Mouse (Mus musculus): ENCODE measurements around the gene Reps2. TPM values are rescaled to one million over a fixed set of nuclear protein-coding genes. Genes with fewer than 3 reads are reported as not detected.

Reps2 gene
- polyA plus RNA-seq, 1 experiment from 2014 or later = 5.9 TPM

DNA sequence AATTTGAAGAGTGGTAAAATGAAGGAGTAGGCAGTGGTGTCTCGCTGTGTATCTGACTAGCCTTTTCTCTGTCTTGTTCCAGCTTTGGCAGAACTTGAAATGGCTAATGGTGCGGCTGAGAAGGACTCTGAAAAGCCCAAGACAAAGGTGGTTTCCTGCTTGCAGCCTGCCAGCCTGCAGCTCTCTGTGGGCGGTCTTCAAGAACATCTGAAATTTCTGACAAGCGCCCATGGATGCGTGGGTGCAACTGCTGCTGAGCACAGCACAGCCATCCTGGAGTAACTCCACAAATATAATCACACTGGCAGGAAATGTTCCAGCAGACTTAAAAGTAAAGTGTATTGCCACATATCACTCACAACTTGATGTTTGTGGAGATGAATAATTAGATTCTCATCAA, 181.3 kb downstream of the Reps2 start:
- Histone ChIP-seq H3K4me2 (ENCODE audit: low read length) (no peak overlapping the region), H3K27me3 (replicated peaks; ENCODE audit: control insufficient read depth, insufficient read depth, low read length) (no peaks in the 10 kb centered on the region; the same call in 1 of the 2 replicates), H3K27ac (ENCODE audit: low read length) (no peak overlapping the region), H3K4me3 (replicated peaks; ENCODE audit: low read length) (no peak overlapping the region), H3K4me1 (replicated peaks; ENCODE audit: control insufficient read depth, insufficient read depth, low read length) (no peaks in the 10 kb centered on the region), H3K36me3 (ENCODE audit: control insufficient read depth, insufficient read depth) (no peaks in the 10 kb centered on the region), H3K9ac (replicated peaks; ENCODE audit: low read depth, low read length) (no peak overlapping the region), H3K9me3 (ENCODE audit: control insufficient read depth, low read length) (no peaks in the 10 kb centered on the region)
- ATAC-seq = no peak
- 46% methylated on average over 5 of the region's 5 CpGs for WGBS

DNA sequence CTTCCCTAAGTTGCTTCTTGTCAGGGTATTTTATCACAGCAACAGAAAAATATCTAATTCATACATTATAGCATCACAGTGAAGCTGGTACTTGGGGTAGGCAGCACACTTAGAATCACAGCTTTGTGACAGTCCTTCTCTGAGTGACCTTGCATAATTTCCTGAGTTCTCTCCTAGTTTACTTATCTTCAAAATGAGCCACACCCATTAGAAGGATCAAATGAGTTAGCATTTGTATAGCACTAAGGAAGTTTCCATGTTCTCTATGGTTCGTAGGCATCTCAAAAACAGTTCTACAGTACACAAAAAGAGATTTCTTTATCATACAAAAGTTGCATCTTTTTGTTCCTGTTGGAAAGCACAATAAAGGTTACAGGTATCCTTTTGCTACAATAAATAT, 187.0 kb downstream of the Reps2 start:
- no peak for ATAC-seq
- H3K27me3 ChIP-seq (replicated peaks; ENCODE audit: control insufficient read depth, insufficient read depth, low read length) = no peaks in the 10 kb centered on the region; the same call in 1 of the 2 replicates
- WGBS = 85% methylated on average over 1 of the region's 1 CpGs
- H3K36me3 ChIP-seq (ENCODE audit: control insufficient read depth, insufficient read depth) = no peaks in the 10 kb centered on the region
- no peaks in the 10 kb centered on the region for H3K9me3 ChIP-seq (ENCODE audit: control insufficient read depth, low read length)
- no peak overlapping the region for H3K4me2 ChIP-seq (ENCODE audit: low read length)
- H3K4me1 ChIP-seq (replicated peaks; ENCODE audit: control insufficient read depth, insufficient read depth, low read length) = no peaks in the 10 kb centered on the region
- no peak overlapping the region for H3K9ac ChIP-seq (replicated peaks; ENCODE audit: low read depth, low read length)
- H3K27ac ChIP-seq (ENCODE audit: low read length) = no peak overlapping the region
- H3K4me3 ChIP-seq (replicated peaks; ENCODE audit: low read length) = no peak overlapping the region

- Histone ChIP-seq H3K9me3 (ENCODE audit: control insufficient read depth, low read length) (no peaks in the 10 kb centered on the region), H3K4me3 (replicated peaks; ENCODE audit: low read length) (no peak overlapping the region), H3K4me1 (replicated peaks; ENCODE audit: control insufficient read depth, insufficient read depth, low read length) (no peaks in the 10 kb centered on the region), H3K27me3 (replicated peaks; ENCODE audit: control insufficient read depth, insufficient read depth, low read length) (no peaks in the 10 kb centered on the region; the same call in 1 of the 2 replicates), H3K4me2 (ENCODE audit: low read length) (no peak overlapping the region), H3K9ac (replicated peaks; ENCODE audit: low read depth, low read length) (no peak overlapping the region), H3K36me3 (ENCODE audit: control insufficient read depth, insufficient read depth) (no peaks in the 10 kb centered on the region), H3K27ac (ENCODE audit: low read length) (no peak overlapping the region)
- no peak for ATAC-seq
- 91% methylated on average over 1 of the region's 1 CpGs for WGBS
Observed at GRCm38 (mm10) chrX:162455364-162455763, 188.1 kb downstream of the Reps2 start.

GRCm38 (mm10) chrX:162453821-162454402, 189.5 kb downstream of the Reps2 start:
- H3K36me3 ChIP-seq (ENCODE audit: control insufficient read depth, insufficient read depth) = no peaks in the 10 kb centered on the region
- WGBS = 68% methylated on average over 7 of the region's 7 CpGs
- H3K4me1 ChIP-seq (replicated peaks; ENCODE audit: control insufficient read depth, insufficient read depth, low read length) = no peaks in the 10 kb centered on the region
- no peak overlapping the region for H3K9ac ChIP-seq (replicated peaks; ENCODE audit: low read depth, low read length)
- H3K9me3 ChIP-seq (ENCODE audit: control insufficient read depth, low read length) = no peaks in the 10 kb centered on the region
- no peaks in the 10 kb centered on the region; the same call in 1 of the 2 replicates for H3K27me3 ChIP-seq (replicated peaks; ENCODE audit: control insufficient read depth, insufficient read depth, low read length)
- ATAC-seq = no peak
- no peak overlapping the region for H3K4me2 ChIP-seq (ENCODE audit: low read length)
- no peak overlapping the region for H3K4me3 ChIP-seq (replicated peaks; ENCODE audit: low read length)
- H3K27ac ChIP-seq (ENCODE audit: low read length) = no peak overlapping the region

DNA sequence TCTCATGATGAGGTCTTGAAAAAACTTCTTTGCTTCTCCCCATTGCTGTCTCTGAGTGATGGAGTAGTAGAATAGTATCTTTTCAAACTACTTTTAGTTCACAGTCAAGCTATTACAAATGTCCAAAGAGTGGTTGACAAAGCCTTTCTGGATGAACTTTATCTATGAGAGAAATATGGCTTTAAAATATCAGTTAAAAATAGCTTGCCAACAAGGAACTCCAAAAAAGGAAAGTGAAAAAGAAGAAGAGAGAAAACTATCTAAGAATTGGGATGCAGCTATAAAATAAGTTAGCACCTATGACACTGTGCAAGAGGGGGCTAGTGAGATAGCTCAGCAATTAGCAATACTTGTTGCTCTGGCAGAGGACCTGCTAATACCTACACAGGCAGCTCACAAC, 190.8 kb downstream of the Reps2 start:
- no peaks in the 10 kb centered on the region for H3K4me1 ChIP-seq (replicated peaks; ENCODE audit: control insufficient read depth, insufficient read depth, low read length)
- ATAC-seq = no peak

GRCm38 (mm10) chrX:162447974-162448373, 195.5 kb downstream of the Reps2 start:
- Histone ChIP-seq H3K27me3 (replicated peaks; ENCODE audit: control insufficient read depth, insufficient read depth, low read length) (no peaks in the 10 kb centered on the region; the same call in 1 of the 2 replicates), H3K27ac (ENCODE audit: low read length) (no peak overlapping the region), H3K36me3 (ENCODE audit: control insufficient read depth, insufficient read depth) (no peaks in the 10 kb centered on the region), H3K9me3 (ENCODE audit: control insufficient read depth, low read length) (no peaks in the 10 kb centered on the region), H3K4me3 (replicated peaks; ENCODE audit: low read length) (no peak overlapping the region), H3K4me2 (ENCODE audit: low read length) (no peak overlapping the region), H3K4me1 (replicated peaks; ENCODE audit: control insufficient read depth, insufficient read depth, low read length) (no peaks in the 10 kb centered on the region), H3K9ac (replicated peaks; ENCODE audit: low read depth, low read length) (no peak overlapping the region)
- no peak for ATAC-seq
- 67% methylated on average over 6 of the region's 6 CpGs for WGBS

More for the DNA sequence above, 190.8 kb downstream of the Reps2 start:
- H3K9me3 ChIP-seq (ENCODE audit: control insufficient read depth, low read length) = no peaks in the 10 kb centered on the region
- H3K36me3 ChIP-seq (ENCODE audit: control insufficient read depth, insufficient read depth) = no peaks in the 10 kb centered on the region
- H3K27ac ChIP-seq (ENCODE audit: low read length) = no peak overlapping the region
- no peak overlapping the region for H3K4me3 ChIP-seq (replicated peaks; ENCODE audit: low read length)
- H3K9ac ChIP-seq (replicated peaks; ENCODE audit: low read depth, low read length) = no peak overlapping the region
- H3K27me3 ChIP-seq (replicated peaks; ENCODE audit: control insufficient read depth, insufficient read depth, low read length) = no peaks in the 10 kb centered on the region; the same call in 1 of the 2 replicates
- no peak overlapping the region for H3K4me2 ChIP-seq (ENCODE audit: low read length)

GRCm38 (mm10) chrX:162446678-162447318, 196.7 kb downstream of the Reps2 start:
- Histone ChIP-seq H3K9me3 (ENCODE audit: control insufficient read depth, low read length) (no peaks in the 10 kb centered on the region), H3K4me1 (replicated peaks; ENCODE audit: control insufficient read depth, insufficient read depth, low read length) (no peaks in the 10 kb centered on the region), H3K27me3 (replicated peaks; ENCODE audit: control insufficient read depth, insufficient read depth, low read length) (no peaks in the 10 kb centered on the region; the same call in 1 of the 2 replicates), H3K4me3 (replicated peaks; ENCODE audit: low read length) (no peak overlapping the region), H3K36me3 (ENCODE audit: control insufficient read depth, insufficient read depth) (no peaks in the 10 kb centered on the region), H3K4me2 (ENCODE audit: low read length) (no peak overlapping the region), H3K27ac (ENCODE audit: low read length) (no peak overlapping the region), H3K9ac (replicated peaks; ENCODE audit: low read depth, low read length) (no peak overlapping the region)
- WGBS = 92% methylated on average over 2 of the region's 2 CpGs
- ATAC-seq = no peak

DNA sequence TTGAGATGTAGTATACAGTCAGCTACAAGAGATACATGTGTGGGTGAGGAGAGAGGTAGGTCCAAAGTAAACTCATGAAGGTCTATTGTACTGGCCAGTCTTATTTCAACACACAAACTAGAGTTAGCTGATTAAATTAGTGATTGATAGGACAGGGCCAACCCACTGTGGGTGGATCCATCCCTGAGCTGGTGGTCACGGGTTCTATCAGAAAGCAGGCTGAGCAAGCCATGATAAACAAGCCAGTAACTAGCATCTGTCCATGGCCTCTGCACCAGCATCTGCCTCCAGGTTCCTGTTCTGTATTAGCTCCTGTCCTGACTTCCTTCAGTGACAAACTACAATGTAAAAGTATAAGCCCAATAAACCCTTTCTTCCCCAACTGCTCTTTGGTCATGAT, 200.1 kb downstream of the Reps2 start:
- Histone ChIP-seq H3K27ac (ENCODE audit: low read length) (no peak overlapping the region), H3K9ac (replicated peaks; ENCODE audit: low read depth, low read length) (no peak overlapping the region), H3K36me3 (ENCODE audit: control insufficient read depth, insufficient read depth) (no peaks in the 10 kb centered on the region), H3K27me3 (replicated peaks; ENCODE audit: control insufficient read depth, insufficient read depth, low read length) (no peaks in the 10 kb centered on the region), H3K4me2 (ENCODE audit: low read length) (no peak overlapping the region), H3K4me3 (replicated peaks; ENCODE audit: low read length) (no peak overlapping the region), H3K9me3 (ENCODE audit: control insufficient read depth, low read length) (no peaks in the 10 kb centered on the region), H3K4me1 (replicated peaks; ENCODE audit: control insufficient read depth, insufficient read depth, low read length) (no peaks in the 10 kb centered on the region)
- WGBS = 80% methylated on average over 1 of the region's 1 CpGs
- ATAC-seq = no peak

DNA sequence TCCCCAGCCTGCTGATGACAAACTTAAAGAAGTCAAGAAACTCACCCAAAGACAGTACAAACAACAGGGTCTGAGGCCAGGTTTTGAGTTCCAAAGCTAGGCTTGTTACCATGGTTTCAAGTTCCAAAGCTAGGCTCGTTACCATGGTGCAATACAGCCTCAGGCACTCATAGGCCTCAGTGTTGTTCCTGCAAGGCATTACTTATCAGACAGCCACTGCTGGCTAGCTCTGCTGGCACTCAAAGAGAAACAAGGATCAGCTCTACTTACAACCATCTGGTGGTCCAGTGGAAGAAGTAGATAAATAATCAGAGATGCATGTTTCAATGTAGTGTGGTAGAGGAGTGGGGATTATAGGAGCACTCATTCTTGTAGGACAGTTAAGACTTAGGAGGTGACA, 200.5 kb downstream of the Reps2 start:
- H3K4me1 ChIP-seq (replicated peaks; ENCODE audit: control insufficient read depth, insufficient read depth, low read length) = no peaks in the 10 kb centered on the region
- no peaks in the 10 kb centered on the region for H3K36me3 ChIP-seq (ENCODE audit: control insufficient read depth, insufficient read depth)
- 36% methylated on average over 1 of the region's 1 CpGs for WGBS
- H3K4me3 ChIP-seq (replicated peaks; ENCODE audit: low read length) = no peak overlapping the region
- no peaks in the 10 kb centered on the region for H3K9me3 ChIP-seq (ENCODE audit: control insufficient read depth, low read length)
- no peak for ATAC-seq
- H3K27me3 ChIP-seq (replicated peaks; ENCODE audit: control insufficient read depth, insufficient read depth, low read length) = no peaks in the 10 kb centered on the region
- no peak overlapping the region for H3K27ac ChIP-seq (ENCODE audit: low read length)
- H3K9ac ChIP-seq (replicated peaks; ENCODE audit: low read depth, low read length) = no peak overlapping the region
- H3K4me2 ChIP-seq (ENCODE audit: low read length) = no peak overlapping the region

All from forebrain, embryonic 16.5 days (tissue).